Mouse (Mus musculus) activated CD4-positive, CD25-positive, alpha-beta regulatory T cell, adult 4 months (primary cell): ENCODE measurements at regions not wholly inside any gene's neighbourhood (a gene's known extent, or its start where the extent isn't known, plus 50 kb on each side); places are given as distances from the start of the nearest gene placed in this dataset.
"Not testable (repeated sequence)": the region's sequence is repeated elsewhere in the genome, so short reads cannot be mapped to it uniquely, and the experiment has no call there.

ENCODE experiments used
- ATAC-seq: one replicate; pipeline ENCODE4 v1.8.0; 2017

DNA sequence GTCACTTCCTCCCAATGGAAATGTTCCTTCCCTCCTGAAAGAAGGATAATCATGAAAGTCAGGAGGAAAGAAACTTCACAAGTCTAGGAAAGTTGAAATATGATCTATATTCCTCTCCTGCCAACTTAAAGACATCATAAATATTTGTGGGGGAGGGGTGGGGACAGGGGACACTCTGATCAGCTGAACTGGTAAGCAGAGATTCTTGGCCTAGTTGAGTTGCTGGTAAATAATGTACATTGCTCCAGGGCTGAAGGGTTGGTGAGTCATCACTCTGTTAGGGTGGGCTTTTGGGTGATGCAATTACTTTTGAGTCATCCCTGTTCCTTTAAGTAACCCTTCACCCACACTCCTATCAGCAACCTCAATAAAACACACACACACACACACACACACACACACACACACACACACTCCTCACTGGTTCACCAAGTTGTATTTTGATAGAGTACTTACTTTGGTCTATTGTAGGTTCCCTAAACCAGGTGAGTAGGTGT is 56.0 kb downstream of the Ccdc71l start:
- no peak for ATAC-seq

DNA sequence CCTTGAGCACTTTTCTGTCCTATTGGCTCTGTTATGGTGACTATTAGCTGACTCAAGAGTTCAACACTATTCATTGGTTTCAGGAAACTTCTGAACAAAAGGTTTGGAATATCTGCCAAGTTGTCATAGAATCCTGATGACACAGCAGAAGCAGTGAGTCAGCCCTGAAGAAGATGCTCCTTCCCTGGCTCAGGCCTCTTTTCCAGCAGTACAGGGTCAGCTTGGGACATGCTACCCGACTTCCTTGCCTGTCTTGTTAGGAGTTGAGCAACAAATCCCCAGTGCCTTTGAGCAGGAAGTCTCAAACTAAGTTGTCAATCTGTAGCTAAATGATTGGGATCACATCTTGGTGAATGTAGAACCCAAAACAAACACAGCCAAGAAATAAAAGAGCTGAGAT is 56.6 kb downstream of the Ccdc71l start:
- no peak for ATAC-seq

DNA sequence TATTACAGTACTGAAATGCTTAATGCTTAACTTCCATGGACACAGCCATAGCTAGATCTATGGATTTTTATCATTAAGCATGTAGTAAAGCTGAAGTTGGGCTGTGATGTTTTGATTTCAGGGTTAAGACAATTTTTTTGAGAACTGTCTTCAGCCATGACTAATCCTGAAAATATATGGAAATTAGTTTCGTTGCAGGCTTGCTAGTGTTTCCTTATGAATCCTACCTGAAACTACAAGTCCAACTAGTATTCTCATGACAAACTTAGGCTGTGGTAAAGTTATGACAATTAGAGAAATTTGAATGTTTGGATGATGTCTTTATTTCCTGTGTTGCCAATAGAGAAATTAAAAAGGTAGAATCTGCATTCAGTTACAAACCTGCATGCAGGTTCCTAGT is 59.7 kb downstream of the Ccdc71l start:
- ATAC-seq, result no peak

DNA sequence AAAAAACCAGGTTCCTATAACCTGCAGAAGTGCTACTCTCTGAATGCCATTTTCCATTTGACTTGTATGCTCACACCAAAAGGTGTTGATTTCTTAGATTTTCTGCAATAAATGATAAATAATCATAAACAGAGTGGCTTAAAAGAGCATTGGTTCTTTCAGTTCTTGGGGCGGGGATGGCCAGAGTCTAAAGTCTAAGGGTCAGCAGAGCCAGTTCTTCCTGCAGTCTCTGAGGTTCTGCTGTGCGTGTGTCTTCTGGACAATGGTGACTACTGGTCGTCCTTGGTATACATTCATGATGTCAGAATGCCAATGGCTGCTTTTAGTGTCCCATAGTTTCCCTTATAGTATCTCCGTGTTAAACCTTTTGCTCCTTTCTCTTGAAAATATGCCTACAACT is 66.3 kb downstream of the Ccdc71l start:
- ATAC-seq, result no peak

DNA sequence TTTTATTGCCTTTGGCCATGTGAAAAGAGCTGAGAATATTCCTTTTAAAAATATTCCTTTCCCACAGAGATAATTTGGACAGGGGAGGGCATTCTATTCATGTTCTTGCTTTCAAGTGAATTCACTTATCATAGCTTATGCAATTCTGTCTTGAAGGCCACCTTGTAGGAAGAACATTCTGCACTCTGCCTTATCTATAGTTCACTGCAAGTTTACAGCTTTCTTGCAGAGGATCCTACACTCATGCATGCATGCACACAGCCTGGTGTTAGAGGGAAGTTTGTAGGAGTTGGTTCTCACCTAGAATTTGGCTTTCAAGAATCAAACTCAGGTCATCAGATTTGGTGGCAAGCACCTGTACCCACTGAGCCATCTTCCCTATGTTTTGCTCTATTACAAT is 67.4 kb downstream of the Ccdc71l start:
- no peak for ATAC-seq

DNA sequence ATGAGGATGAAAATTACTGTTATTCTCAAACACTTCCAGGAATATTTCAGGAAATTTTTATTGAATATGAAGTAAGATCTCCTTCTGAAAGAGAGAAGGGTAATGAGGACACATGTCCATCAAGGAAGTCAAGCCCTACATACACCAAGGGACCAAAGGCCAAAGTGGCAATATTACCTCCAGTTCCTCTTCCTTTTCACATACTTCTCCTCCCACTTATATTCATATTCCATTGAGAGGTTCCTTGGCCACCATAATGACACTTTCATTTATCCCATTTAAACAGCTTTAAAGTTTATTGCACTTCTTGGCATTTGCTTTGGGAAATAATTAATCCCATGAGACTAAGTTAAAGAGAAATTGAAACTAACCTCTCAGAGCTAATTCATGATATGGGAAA is 70.9 kb downstream of the Ccdc71l start:
- no peak for ATAC-seq

DNA sequence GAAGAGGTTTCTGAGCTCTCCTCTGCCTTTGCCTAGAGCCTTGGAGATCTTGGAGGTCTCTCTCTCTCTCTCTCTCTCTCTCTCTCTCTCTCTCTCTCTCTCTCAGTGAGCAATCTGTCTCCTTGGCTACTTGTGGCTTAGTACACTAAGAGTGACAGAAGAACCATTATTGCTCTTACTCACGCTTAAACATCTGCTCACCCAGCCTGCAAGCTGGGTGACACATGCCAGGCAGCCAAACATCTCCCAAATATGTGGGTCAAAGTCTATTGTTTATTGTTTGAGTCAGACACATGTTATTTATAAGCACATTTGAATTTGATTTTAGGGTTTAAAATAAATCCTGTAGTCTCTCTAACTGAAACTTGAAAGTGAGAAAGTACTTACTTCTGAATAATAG is 72.7 kb downstream of the Ccdc71l start:
- ATAC-seq, result no peak

DNA sequence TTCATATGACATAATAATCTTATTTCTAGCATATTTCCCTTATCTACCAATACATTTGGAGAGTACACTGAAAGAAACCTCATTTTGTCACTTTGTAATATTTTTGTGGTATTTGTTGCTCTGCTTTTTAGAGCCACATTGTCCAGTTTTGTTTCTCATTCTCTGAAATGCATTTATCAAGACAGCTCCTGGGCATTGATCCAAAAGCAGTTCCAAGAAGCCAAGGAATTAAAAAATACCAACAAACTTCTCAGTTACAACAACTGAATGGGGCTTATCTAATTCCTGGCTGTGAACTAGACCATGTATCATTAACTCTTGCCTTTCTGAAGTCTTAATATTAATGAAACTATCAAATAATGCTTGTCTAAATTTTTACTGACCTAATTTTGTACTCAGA is 76.3 kb downstream of the Ccdc71l start:
- ATAC-seq, result no peak

DNA sequence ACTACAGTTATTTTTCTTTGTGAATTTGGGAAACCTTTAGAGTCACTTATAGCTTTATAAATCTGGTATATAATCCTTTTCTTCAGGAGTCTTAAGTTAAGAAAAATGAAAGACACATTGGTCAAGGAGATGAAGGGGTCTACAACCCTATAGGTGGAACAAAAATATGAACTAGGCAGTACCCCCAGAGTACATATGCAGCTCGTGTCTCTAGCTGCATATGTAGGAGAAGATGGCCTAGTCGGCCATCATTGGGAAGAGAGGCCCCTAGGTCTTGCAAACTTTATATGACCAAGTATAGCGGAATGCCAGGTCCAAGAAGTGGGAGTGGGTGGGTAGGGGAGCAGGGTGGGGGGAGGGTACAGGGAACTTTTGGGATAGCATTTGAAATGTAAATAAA is 76.7 kb downstream of the Ccdc71l start:
- ATAC-seq, result not testable (repeated sequence)

DNA sequence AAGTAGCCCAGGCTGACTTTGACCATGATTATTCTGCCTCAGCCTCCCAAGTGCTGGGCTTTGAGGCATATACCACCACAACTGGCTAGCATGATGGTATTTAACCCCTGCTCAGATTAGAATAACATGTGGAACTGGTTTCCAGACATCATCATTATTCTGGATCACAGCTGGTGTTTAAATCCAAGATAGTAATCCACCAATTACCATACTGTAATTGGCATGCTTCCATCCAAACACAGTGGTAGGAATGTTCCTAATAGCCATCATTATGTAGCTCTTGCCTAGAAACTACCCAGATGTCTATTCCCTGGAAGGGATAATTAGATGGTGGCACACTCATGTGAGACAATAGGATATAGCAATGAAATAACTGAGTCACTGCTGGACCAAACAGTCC is 77.4 kb downstream of the Ccdc71l start:
- no peak for ATAC-seq

DNA sequence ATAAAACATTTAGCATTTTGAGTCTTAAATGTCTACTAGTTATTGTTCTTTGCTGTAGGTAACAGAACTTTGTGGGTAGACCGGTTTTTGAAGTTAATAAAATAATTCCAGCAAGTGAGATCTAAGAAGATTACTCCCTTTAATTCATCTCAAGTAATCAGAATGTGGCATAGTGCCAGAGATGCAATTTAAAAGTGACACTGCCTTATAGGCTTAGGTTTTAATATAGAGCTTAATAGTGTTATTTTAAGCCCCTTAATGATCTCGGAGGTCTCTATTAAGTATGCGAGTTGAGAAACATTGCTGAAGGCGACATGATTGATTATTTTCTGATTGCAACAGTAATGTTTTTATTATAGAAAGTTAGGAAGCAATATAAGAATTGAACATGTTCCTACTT is 78.3 kb downstream of the Ccdc71l start:
- ATAC-seq, result no peak

DNA sequence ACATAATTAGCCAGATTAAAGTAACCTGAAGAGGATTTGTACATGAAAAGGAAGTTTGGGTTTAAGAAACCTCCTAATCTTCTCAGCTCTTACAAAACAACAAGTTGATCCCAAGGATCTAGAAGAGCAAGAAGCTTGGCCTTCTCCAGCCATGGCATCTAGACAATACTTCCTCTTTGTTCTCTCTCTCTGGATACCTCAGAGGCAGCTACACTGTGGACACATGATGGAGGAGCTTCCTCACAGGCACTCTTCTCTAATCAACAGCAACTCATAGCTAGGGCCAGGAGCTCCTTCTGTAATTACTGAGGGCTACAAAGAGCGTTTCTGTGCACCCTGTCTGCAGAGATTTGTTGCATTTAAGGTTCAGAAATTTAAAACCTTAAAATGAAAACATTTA is 79.9 kb downstream of the Ccdc71l start:
- ATAC-seq, result no peak

DNA sequence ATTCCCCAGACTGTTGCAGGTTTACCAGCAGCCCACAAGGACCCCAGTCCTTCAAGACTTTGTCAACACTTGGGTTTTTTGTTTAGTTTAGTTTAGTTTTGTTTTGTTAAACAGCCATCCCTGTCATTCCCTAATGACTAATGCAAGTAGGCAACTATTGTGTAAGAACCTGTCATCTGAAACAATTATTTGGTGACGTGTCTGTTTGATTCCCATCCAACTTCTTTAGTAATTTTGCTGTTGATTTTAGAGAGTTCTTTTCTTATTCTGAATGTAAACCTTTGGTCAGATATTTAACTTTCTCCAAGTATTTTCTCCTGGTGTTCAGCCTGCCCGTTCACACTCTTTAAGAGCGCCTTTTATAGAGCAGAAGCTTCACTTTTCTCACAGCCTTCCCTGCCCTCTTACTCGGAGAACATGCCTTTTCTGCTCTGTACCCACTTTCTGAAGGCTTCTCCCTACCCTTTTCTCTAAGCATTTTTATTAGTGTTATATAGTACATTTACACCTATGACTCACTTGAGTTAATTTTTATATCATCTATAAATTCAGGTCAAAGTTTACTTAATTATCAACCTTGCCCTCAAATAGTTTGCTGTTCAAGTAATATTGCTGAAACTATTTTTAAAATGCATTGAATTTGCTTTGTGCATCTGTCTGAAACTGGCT is 82.0 kb downstream of the Ccdc71l start:
- no peak for ATAC-seq

DNA sequence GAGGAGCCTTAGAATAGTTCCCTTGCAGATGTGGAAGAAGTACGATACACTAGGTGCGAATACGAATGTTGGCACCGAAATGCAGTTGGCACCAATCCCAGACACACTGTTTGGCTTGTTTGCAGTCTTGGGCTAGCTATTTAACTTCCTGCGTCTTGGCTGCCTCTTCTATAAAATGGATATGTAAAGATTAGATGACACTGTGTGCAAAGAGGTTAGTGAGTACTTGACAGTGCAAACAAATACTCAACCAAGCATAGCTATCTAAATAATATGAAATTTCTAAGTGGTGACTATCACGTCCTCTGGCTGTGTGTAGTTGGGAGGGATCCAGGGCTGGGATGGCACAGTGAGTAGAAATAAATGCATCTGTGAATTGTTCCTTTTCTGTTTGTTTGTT is 86.9 kb downstream of the Ccdc71l start:
- no peak for ATAC-seq

DNA sequence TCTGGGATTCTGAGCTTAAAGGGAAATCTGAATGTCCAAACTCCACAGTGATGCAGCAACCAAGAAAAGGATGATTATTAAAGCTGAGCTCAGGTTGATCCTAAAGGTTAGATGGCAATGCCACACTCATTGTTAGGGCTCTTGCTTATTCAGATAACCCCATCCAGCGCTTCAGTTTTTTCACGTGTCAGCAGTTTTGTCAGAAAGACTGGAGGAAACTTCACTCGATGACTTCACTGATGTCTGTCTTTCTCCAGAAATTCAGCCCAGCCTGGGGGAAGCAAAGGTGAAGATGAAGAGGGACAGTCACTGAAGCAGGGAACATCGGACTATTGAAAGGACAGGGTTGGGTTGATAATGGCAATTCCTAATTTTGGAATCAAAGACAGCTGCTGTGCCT is 91.4 kb downstream of the Ccdc71l start:
- no peak for ATAC-seq

DNA sequence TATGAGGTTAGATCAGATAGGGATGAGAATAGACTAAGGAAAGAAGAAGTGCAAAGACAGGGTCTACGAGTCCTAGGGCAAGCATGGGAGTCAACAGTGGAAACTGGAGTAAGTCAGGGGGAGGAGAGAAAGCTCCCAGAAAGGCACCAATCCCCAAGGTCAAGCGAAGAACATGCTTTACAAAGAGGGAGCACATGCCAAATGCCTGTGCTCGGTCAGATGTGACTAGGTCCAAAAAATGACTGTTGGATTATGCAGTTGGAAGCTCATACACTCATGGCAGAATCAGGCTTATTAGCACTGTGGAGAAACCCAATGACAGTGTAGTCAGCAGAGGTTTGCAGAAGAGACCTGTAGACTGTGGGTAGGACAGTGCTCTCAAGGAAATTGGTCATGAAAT is 100.9 kb downstream of the Ccdc71l start:
- ATAC-seq, result no peak

DNA sequence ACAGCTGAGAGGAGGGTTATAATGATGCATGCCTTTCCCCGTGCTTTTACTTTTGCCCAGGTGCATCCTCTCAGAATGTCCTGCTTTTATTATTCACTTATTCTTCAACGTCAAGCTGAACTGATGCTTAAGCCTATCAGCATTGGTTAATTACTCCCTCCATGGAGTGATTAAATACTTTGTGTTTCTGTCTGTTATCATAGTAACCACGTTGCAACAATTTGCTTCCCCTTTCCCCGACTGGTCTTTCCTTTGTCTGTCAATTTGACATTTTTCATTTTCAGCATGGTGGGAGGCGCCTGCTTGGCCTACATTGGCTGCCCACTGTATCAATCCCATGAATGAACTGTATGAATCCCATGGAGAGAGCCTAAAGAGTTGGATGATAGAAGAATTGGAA is 101.8 kb downstream of the Ccdc71l start:
- no peak for ATAC-seq

DNA sequence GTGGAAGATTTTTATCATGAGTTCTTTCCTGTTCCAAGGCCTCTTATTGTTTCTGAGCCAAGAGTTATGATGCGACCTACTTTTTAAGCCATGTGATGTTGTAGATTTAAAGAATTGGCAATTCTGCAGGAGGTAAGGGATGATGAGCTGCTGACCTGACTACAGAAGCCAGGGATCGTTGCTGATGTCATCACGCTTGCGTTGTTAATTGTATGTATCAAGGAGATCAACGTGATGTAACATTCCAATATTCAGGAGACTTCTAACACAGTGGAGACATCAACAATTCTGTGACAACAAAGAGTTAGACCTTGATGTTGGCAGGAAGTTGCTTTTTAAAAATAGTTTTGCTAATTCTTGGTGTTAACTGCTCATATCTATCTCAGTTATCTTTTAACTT is 102.5 kb downstream of the Ccdc71l start:
- ATAC-seq, result no peak

DNA sequence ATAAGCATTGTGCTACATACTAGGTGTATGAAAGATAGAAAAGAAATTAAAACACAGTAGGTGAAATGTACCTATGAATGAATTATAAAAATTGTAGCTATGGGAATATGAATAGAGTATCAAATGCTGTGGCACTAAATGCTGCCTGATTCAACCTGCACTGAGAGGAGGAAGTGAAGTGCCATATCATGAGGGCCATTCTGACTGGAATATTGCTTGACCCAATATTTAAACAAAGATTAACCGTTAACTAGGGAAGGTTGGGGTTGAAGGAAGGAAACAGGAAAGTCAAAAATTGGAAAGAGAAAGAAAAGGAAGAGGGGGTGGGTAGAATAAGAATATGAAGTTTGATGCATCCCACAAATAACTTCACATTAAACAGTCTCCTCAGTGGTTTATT is 103.8 kb downstream of the Ccdc71l start:
- no peak for ATAC-seq

DNA sequence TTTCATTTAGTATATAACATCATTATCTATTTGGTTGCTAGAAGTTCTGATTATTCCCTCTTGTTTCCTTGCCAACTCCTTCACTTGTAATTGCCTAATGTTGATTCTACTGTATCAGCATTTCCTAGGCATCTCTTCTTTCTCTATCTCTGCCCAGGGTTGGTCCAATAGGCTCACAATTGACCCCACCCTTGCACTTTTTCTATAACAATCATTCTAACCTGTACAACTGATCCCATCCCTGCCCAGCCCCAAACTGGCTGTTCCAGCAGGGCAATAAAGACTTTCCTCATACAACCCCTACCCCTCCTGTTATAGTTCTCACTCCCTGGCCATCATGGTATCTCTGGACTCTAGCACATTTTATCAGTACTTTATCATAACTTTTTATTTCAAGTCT is 104.3 kb downstream of the Ccdc71l start:
- ATAC-seq, result no peak

DNA sequence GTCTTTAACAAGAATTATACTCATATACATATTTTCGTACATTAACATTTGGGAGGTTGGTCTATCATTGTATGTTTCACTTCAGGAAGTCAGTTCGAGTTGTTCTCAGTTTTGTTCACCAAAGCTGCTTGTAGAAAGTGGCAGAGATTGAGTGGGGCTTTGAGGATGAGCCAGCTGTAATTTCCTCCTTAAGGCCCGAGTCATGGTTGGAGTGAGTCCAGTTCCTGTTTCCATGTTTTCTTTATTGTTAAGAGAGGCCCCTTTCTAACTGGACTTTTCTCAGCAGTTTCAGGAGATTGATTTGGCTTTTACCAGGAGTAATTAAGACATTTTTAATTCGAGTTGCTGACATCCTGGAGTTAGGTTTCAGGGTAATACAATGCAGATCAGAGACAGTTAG is 107.7 kb downstream of the Ccdc71l start:
- no peak for ATAC-seq

DNA sequence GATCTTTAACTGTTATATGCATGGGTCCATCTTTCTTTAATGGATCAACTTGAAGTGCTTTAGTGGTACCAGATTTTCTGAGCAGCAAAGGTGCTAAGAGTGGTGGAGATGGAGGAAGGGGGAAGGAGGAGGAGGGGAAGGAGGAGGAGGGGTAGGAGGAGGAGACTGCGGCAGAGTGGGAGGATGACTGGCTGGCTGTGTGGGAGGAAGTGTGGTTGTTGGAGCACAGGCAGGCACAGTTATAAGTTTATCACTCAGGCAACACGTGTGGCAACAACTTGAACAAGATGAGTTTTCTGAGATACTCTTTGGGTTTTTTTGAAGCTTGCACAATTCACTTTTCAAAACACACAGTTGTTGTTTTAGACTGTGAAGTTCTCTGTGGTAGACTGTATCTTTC is 108.2 kb downstream of the Ccdc71l start:
- ATAC-seq, result no peak

DNA sequence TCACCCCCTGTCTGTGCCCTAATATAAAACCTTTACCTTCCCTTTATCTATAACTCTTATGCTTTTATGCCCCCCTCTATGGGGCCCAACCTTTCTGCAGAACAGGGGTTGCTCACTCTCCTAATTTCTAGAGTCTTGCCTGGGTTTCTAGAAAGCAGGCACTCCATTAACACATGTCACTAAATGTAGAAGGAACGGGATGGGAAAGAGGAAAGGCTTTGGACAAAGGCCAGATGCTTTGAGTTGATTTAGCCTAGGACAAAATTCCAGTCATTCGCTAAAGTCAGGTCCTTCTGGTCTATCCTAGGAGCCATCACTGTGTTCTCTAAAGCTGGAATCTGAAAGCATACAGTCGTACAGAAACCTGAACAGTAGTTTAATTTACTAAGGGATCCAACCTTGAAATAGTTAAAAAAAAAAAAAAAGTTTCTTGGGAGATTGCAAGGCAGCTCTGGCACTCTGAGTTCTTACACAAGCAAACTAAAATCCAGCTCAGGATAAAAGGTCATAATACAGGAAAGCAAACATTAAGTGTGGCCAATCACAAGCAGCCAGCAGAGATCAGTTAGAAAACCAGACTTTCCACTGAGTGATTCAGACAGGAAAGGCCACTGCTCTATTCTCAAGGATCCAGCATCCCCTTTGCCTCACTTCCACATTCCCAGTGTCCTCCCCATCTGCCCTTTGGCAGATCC is 109.5 kb downstream of the Ccdc71l start:
- no peak for ATAC-seq

DNA sequence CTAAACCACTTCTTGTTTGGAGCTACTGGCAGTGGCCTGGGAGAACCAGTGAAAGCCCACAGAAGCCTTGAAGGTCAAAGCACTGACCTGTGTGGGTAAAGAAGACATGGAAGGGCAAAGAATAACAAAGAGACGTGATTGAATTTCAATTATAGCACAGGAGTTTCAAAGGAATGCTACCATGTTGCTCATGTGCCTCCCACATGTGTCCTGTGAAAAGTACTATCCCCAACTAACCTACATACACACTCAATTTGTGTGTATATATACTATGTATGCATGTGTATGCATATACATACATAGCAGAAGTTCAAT is 110.0 kb downstream of the Ccdc71l start:
- ATAC-seq, result no peak
